Mouse (Mus musculus): ENCODE measurements around the gene Golph3.

GRCm38 (mm10) chr15:12362701-12363040 is 41.4 kb downstream of the Golph3 start:
- TF ChIP-seq CTCF (IDR thresholded peaks at IDR 0.05; ENCODE audit: low read depth, low read length) (no peak), EP300 (IDR thresholded peaks at IDR 0.05; ENCODE audit: insufficient read depth, low read depth, low read length) (no peak), POLR2A (IDR thresholded peaks at IDR 0.05; ENCODE audit: insufficient read depth, low read length) (no peak)

Measured in ES-Bruce4 (cell line).